Mouse (Mus musculus): ENCODE data around the gene Ptms. TPM values are rescaled to one million over a fixed set of nuclear protein-coding genes. Genes with fewer than 3 reads are reported as not detected.

Gene Ptms
- polyA plus RNA-seq, 1 experiment: 1,784 TPM

GRCm38 (mm10) chr6:124918890-124919627 is 844 bp downstream of the Ptms start:
- Histone ChIP-seq H3K27ac (ENCODE audit: insufficient read depth, low read depth, low read length) (peak overlapping the region; percentile 94), H3K36me3 (ENCODE audit: control insufficient read depth, insufficient read depth, low read length) (peaks cover 8% of the 10 kb centered on the region), H3K4me1 (ENCODE audit: control insufficient read depth, insufficient read depth, insufficient read length, low read length) (peaks cover 31% of the 10 kb centered on the region), H3K27me3 (ENCODE audit: control insufficient read depth, insufficient read depth, low read length) (no peaks in the 10 kb centered on the region), H3K4me3 (ENCODE audit: low read depth, low read length) (peak overlapping the region; percentile 29)
- WGBS: 8% methylated on average over 14 of the region's 14 CpGs
- TF ChIP-seq CTCF (IDR thresholded peaks at IDR 0.05; ENCODE audit: extremely low read depth, insufficient read length, insufficient replicate concordance, low read depth, low read length): no peak
- TF ChIP-seq POLR2A (IDR thresholded peaks at IDR 0.05; ENCODE audit: low read depth, low read length): no peak

GRCm38 (mm10) chr6:124918331-124918690 is 1.6 kb downstream of the Ptms start:
- H3K27ac ChIP-seq (ENCODE audit: insufficient read depth, low read depth, low read length): peak overlapping the region; percentile 94

GRCm38 (mm10) chr6:124917518-124918330 is 2.2 kb downstream of the Ptms start:
- under 1% methylated on average over 82 of the region's 89 CpGs for WGBS
- Histone ChIP-seq H3K27me3 (ENCODE audit: control insufficient read depth, insufficient read depth, low read length) (no peaks in the 10 kb centered on the region), H3K4me1 (ENCODE audit: control insufficient read depth, insufficient read depth, insufficient read length, low read length) (peaks cover 42% of the 10 kb centered on the region), H3K36me3 (ENCODE audit: control insufficient read depth, insufficient read depth, low read length) (peaks cover 11% of the 10 kb centered on the region), H3K4me3 (ENCODE audit: low read depth, low read length) (peak overlapping the region; percentile 82), H3K27ac (ENCODE audit: insufficient read depth, low read depth, low read length) (peak overlapping the region; percentile 94)
- peak; percentile 79 for TF ChIP-seq POLR2A (IDR thresholded peaks at IDR 0.05; ENCODE audit: low read depth, low read length)
- peak; percentile 12; the same call in 1 of the 2 replicates for TF ChIP-seq CTCF (IDR thresholded peaks at IDR 0.05; ENCODE audit: extremely low read depth, insufficient read length, insufficient replicate concordance, low read depth, low read length)

More at GRCm38 (mm10) chr6:124918331-124918690, 1.6 kb downstream of the Ptms start:
- 3% methylated on average over 7 of the region's 7 CpGs for WGBS
- TF ChIP-seq CTCF (IDR thresholded peaks at IDR 0.05; ENCODE audit: extremely low read depth, insufficient read length, insufficient replicate concordance, low read depth, low read length) (no peak), POLR2A (IDR thresholded peaks at IDR 0.05; ENCODE audit: low read depth, low read length) (no peak)
- peak overlapping the region; percentile 82 for H3K4me3 ChIP-seq (ENCODE audit: low read depth, low read length)
- no peaks in the 10 kb centered on the region for H3K27me3 ChIP-seq (ENCODE audit: control insufficient read depth, insufficient read depth, low read length)
- H3K4me1 ChIP-seq (ENCODE audit: control insufficient read depth, insufficient read depth, insufficient read length, low read length): peaks cover 38% of the 10 kb centered on the region
- H3K36me3 ChIP-seq (ENCODE audit: control insufficient read depth, insufficient read depth, low read length): peaks cover 11% of the 10 kb centered on the region

- H3K27me3 ChIP-seq (ENCODE audit: control insufficient read depth, insufficient read depth, low read length): no peaks in the 10 kb centered on the region
- TF ChIP-seq POLR2A (IDR thresholded peaks at IDR 0.05; ENCODE audit: low read depth, low read length): no peak
- peak; percentile 67 for TF ChIP-seq CTCF (IDR thresholded peaks at IDR 0.05; ENCODE audit: extremely low read depth, insufficient read length, insufficient replicate concordance, low read depth, low read length)
- peaks cover 11% of the 10 kb centered on the region for H3K36me3 ChIP-seq (ENCODE audit: control insufficient read depth, insufficient read depth, low read length)
- H3K4me1 ChIP-seq (ENCODE audit: control insufficient read depth, insufficient read depth, insufficient read length, low read length): peaks cover 42% of the 10 kb centered on the region
- H3K4me3 ChIP-seq (ENCODE audit: low read depth, low read length): peak overlapping the region; percentile 82
- under 1% methylated on average over 64 of the region's 67 CpGs for WGBS
- peak overlapping the region; percentile 87 for H3K27ac ChIP-seq (ENCODE audit: insufficient read depth, low read depth, low read length)
Observed at GRCm38 (mm10) chr6:124916695-124917517, 3.0 kb downstream of the Ptms start.

- TF ChIP-seq CTCF (IDR thresholded peaks at IDR 0.05; ENCODE audit: extremely low read depth, insufficient read length, insufficient replicate concordance, low read depth, low read length) (no peak), POLR2A (IDR thresholded peaks at IDR 0.05; ENCODE audit: low read depth, low read length) (0 out of 2 replicates have a peak, but pooled peaks have one; percentile 22)
- Histone ChIP-seq H3K36me3 (ENCODE audit: control insufficient read depth, insufficient read depth, low read length) (peaks cover 11% of the 10 kb centered on the region), H3K27ac (ENCODE audit: insufficient read depth, low read depth, low read length) (peak overlapping the region; percentile 72), H3K27me3 (ENCODE audit: control insufficient read depth, insufficient read depth, low read length) (no peaks in the 10 kb centered on the region), H3K4me3 (ENCODE audit: low read depth, low read length) (peak overlapping the region; percentile 82), H3K4me1 (ENCODE audit: control insufficient read depth, insufficient read depth, insufficient read length, low read length) (peaks cover 42% of the 10 kb centered on the region)
- WGBS: 7% methylated on average over 12 of the region's 12 CpGs
Observed at GRCm38 (mm10) chr6:124915942-124916694, 3.8 kb downstream of the Ptms start.

Data from small intestine, adult 2 months (tissue).